Mouse (Mus musculus) heart, embryonic 15.5 days (tissue): ENCODE results near the gene Proz. TPM values are rescaled to one million over a fixed set of nuclear protein-coding genes. Genes with fewer than 3 reads are reported as not detected.

Source experiments
- ATAC-seq: fragments of 200-750 bp; cut with Nextera tagmentation; replicated peaks from 2 replicates; pipeline ENCODE4 v1.8.0; 2017; ENCODE audit warnings: low read depth, moderate TSS enrichment; ENCODE audit not compliant: insufficient number of reproducible peaks, insufficient read depth, low FRiP score
- H3K27ac ChIP-seq: fragments of 300-500 bp; sonication (generic); 2 replicates; pipeline ENCODE4 v1.5.1; 2015; ENCODE audit warnings: mild to moderate bottlenecking, inconsistent platforms
- H3K27me3 ChIP-seq: fragments of 300-500 bp; sonication (generic); 2 replicates; pipeline ENCODE4 v1.6.1; 2015; ENCODE audit warnings: inconsistent platforms
- H3K36me3 ChIP-seq: fragments of 300-500 bp; sonication (generic); 2 replicates; pipeline ENCODE4 v1.6.1; 2015; ENCODE audit warnings: mild to moderate bottlenecking, inconsistent platforms
- H3K4me1 ChIP-seq: fragments of 300-500 bp; sonication (generic); replicated peaks from 2 replicates; pipeline ENCODE4 v1.6.1; 2015; ENCODE audit warnings: inconsistent platforms
- H3K4me2 ChIP-seq: fragments of 300-500 bp; sonication (generic); 2 replicates; pipeline ENCODE4 v1.6.1; 2015; ENCODE audit warnings: inconsistent platforms, mild to moderate bottlenecking, moderate library complexity
- H3K4me3 ChIP-seq: fragments of 300-500 bp; sonication (generic); 2 replicates; pipeline ENCODE4 v1.5.1; 2015; ENCODE audit warnings: mild to moderate bottlenecking, inconsistent platforms
- H3K9ac ChIP-seq: fragments of 300-500 bp; sonication (generic); 2 replicates; pipeline ENCODE4 v1.6.1; 2015; ENCODE audit warnings: mild to moderate bottlenecking, inconsistent platforms
- H3K9me3 ChIP-seq: fragments of 300-500 bp; sonication (generic); replicated peaks from 2 replicates; pipeline ENCODE4 v1.6.1; 2016; ENCODE audit warnings: inconsistent platforms
- whole genome bisulfite sequencing: fragments of 180-500 bp; shearing (Covaris S2); methylation state at CpG from one replicate; pipeline ENCODE4 v1.1.7; 2015; ENCODE audit warnings: mixed read lengths; 5-methylcytosine and 5-hydroxymethylcytosine counted together
- polyA plus RNA-seq: library from polyadenylated mRNA; unstranded; fragments of >200 nt; fragmentation: Nextera tagmentation; extraction: Ambion mirVana; gene quantifications from 2 replicates; pipeline ENCODE4 v1.2.1, GENCODE M21; 2015

Gene Proz
- polyA plus RNA-seq, 1 experiment from 2014 or later, result 0.33 TPM

- Histone ChIP-seq H3K36me3 (no peaks in the 10 kb centered on the region; the same call in 1 of the 2 replicates), H3K27me3 (no peaks in the 10 kb centered on the region), H3K27ac (peak overlapping the region; percentile 5; the same call in 1 of the 2 replicates), H3K4me3 (no peak overlapping the region), H3K4me2 (no peak overlapping the region), H3K4me1 (peaks cover 49% of the 10 kb centered on the region), H3K9me3 (no peaks in the 10 kb centered on the region), H3K9ac (no peak overlapping the region)
- ATAC-seq, result no peak
- 65% methylated on average over 13 of the region's 13 CpGs for WGBS
Observed at GRCm38 (mm10) chr8:13107990-13108638, 47.4 kb downstream of the Proz start.

- H3K4me1 ChIP-seq, result peaks cover 43% of the 10 kb centered on the region
- no peak for ATAC-seq
- H3K36me3 ChIP-seq, result peaks cover 3% of the 10 kb centered on the region; the same call in 1 of the 2 replicates
- H3K4me2 ChIP-seq, result no peak overlapping the region
- 74% methylated on average over 8 of the region's 8 CpGs for WGBS
- no peaks in the 10 kb centered on the region for H3K27me3 ChIP-seq
- no peak overlapping the region for H3K4me3 ChIP-seq
- peak overlapping the region; percentile 28; the same call in 1 of the 2 replicates for H3K27ac ChIP-seq
- no peaks in the 10 kb centered on the region for H3K9me3 ChIP-seq
- no peak overlapping the region for H3K9ac ChIP-seq
Observed at GRCm38 (mm10) chr8:13108967-13109366, 48.3 kb downstream of the Proz start.

- Histone ChIP-seq H3K4me3 (no peak overlapping the region), H3K9me3 (no peaks in the 10 kb centered on the region), H3K4me2 (no peak overlapping the region), H3K27ac (no peak overlapping the region), H3K4me1 (peaks cover 41% of the 10 kb centered on the region), H3K9ac (no peak overlapping the region), H3K27me3 (no peaks in the 10 kb centered on the region), H3K36me3 (peaks cover 6% of the 10 kb centered on the region; the same call in 1 of the 2 replicates)
- ATAC-seq, result no peak
- WGBS, result 37% methylated on average over 1 of the region's 1 CpGs
Observed at GRCm38 (mm10) chr8:13109416-13109960, 48.8 kb downstream of the Proz start.

- Histone ChIP-seq H3K9ac (no peak overlapping the region), H3K27me3 (no peaks in the 10 kb centered on the region), H3K4me1 (peaks cover 34% of the 10 kb centered on the region), H3K36me3 (peaks cover 11% of the 10 kb centered on the region; the same call in 1 of the 2 replicates), H3K27ac (no peak overlapping the region), H3K4me3 (no peak overlapping the region), H3K4me2 (no peak overlapping the region), H3K9me3 (no peaks in the 10 kb centered on the region)
- 73% methylated on average over 11 of the region's 11 CpGs for WGBS
- ATAC-seq, result no peak
Observed at GRCm38 (mm10) chr8:13111917-13112316, 51.2 kb downstream of the Proz start.

- 86% methylated on average over 4 of the region's 4 CpGs for WGBS
- Histone ChIP-seq H3K9me3 (no peaks in the 10 kb centered on the region), H3K9ac (no peak overlapping the region), H3K36me3 (peaks cover 11% of the 10 kb centered on the region; the same call in 1 of the 2 replicates), H3K4me3 (no peak overlapping the region), H3K4me2 (no peak overlapping the region), H3K4me1 (peaks cover 25% of the 10 kb centered on the region), H3K27me3 (no peaks in the 10 kb centered on the region), H3K27ac (no peak overlapping the region)
- no peak for ATAC-seq
Observed at GRCm38 (mm10) chr8:13113232-13113631, 52.5 kb downstream of the Proz start.

GRCm38 (mm10) chr8:13117096-13117495 lies 56.4 kb downstream of the Proz start:
- H3K27me3 ChIP-seq, result no peaks in the 10 kb centered on the region
- no peak overlapping the region for H3K27ac ChIP-seq
- H3K4me1 ChIP-seq, result peaks cover 23% of the 10 kb centered on the region
- H3K36me3 ChIP-seq, result peaks cover 27% of the 10 kb centered on the region; the same call in 1 of the 2 replicates
- 97% methylated on average over 2 of the region's 2 CpGs for WGBS
- no peak for ATAC-seq
- H3K9me3 ChIP-seq, result no peaks in the 10 kb centered on the region
- no peak overlapping the region for H3K9ac ChIP-seq
- no peak overlapping the region for H3K4me3 ChIP-seq
- H3K4me2 ChIP-seq, result no peak overlapping the region

- 64% methylated on average over 3 of the region's 3 CpGs for WGBS
- no peak overlapping the region for H3K9ac ChIP-seq
- H3K27ac ChIP-seq, result no peak overlapping the region
- H3K9me3 ChIP-seq, result no peaks in the 10 kb centered on the region
- no peak overlapping the region for H3K4me2 ChIP-seq
- H3K27me3 ChIP-seq, result no peaks in the 10 kb centered on the region
- H3K4me1 ChIP-seq, result peaks cover 30% of the 10 kb centered on the region
- peaks cover 31% of the 10 kb centered on the region for H3K36me3 ChIP-seq
- no peak for ATAC-seq
- H3K4me3 ChIP-seq, result no peak overlapping the region
Observed at GRCm38 (mm10) chr8:13118516-13118915, 57.8 kb downstream of the Proz start.

- H3K4me1 ChIP-seq, result peaks cover 30% of the 10 kb centered on the region
- H3K9ac ChIP-seq, result no peak overlapping the region
- no peak overlapping the region for H3K4me2 ChIP-seq
- no peak overlapping the region for H3K4me3 ChIP-seq
- no peaks in the 10 kb centered on the region for H3K9me3 ChIP-seq
- no peaks in the 10 kb centered on the region for H3K27me3 ChIP-seq
- 53% methylated on average over 7 of the region's 7 CpGs for WGBS
- peak overlapping the region; percentile 42 for H3K27ac ChIP-seq
- H3K36me3 ChIP-seq, result peaks cover 44% of the 10 kb centered on the region
- ATAC-seq, result 0 out of 2 replicates have a peak, but pooled peaks have one; percentile 21
Observed at GRCm38 (mm10) chr8:13120882-13121665, 60.4 kb downstream of the Proz start.

GRCm38 (mm10) chr8:13122887-13123421 lies 62.2 kb downstream of the Proz start:
- 62% methylated on average over 7 of the region's 7 CpGs for WGBS

GRCm38 (mm10) chr8:13124897-13125296 lies 64.2 kb downstream of the Proz start:
- WGBS, result 90% methylated on average over 8 of the region's 8 CpGs
- no peaks in the 10 kb centered on the region for H3K27me3 ChIP-seq
- no peak for ATAC-seq

More at GRCm38 (mm10) chr8:13122887-13123421, 62.2 kb downstream of the Proz start:
- Histone ChIP-seq H3K36me3 (peaks cover 62% of the 10 kb centered on the region), H3K4me2 (no peak overlapping the region), H3K9ac (no peak overlapping the region), H3K4me3 (no peak overlapping the region), H3K4me1 (peaks cover 30% of the 10 kb centered on the region), H3K9me3 (no peaks in the 10 kb centered on the region), H3K27me3 (no peaks in the 10 kb centered on the region), H3K27ac (no peak overlapping the region)
- ATAC-seq, result no peak

More at GRCm38 (mm10) chr8:13124897-13125296, 64.2 kb downstream of the Proz start:
- H3K27ac ChIP-seq, result no peak overlapping the region
- no peaks in the 10 kb centered on the region for H3K9me3 ChIP-seq
- H3K4me3 ChIP-seq, result no peak overlapping the region
- H3K9ac ChIP-seq, result no peak overlapping the region
- no peak overlapping the region for H3K4me2 ChIP-seq
- peaks cover 71% of the 10 kb centered on the region for H3K36me3 ChIP-seq
- H3K4me1 ChIP-seq, result peaks cover 30% of the 10 kb centered on the region
